In the genomic region with DNA sequence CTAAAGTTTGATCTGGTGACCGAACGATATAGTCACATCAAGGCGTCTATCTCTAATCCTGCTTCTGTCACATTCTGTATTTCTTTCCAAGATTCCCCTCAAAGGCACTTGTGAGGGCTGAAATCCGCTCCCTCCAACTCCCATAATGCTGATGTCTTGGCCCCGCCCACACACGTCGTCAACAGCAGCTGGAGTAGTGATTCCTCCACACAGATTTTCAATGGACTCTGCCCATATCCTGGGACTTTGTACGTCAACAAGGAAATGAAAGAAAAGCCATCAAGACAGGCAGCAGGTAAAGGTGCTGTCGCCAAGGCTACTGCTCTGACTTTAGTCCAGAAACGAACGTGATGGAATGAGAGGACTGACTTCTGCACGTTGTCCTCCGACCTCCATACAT, we compare ENCODE assay signal across 28 mouse cellular contexts. TPM values are rescaled to one million over a fixed set of nuclear protein-coding genes. Genes with fewer than 3 reads are reported as not detected.
DNase-seq lines count a peak whose midpoint lies in the region; ATAC-seq and TF ChIP-seq lines count a peak whose summit lies in the region.
"Had no signal": no experiment of that assay in that cellular context is flagged by ENCODE, and none has a peak within 500 bp of the region (broad histone marks: within the 10 kb centered on the region; RNA-seq: fewer than 3 reads in every experiment).

No protein-coding gene starts in this region.

- DNase-seq in midbrain, embryonic 11.5 days (ENCODE audit: low spot score, missing footprints) = peak; percentile 19
- DNase-seq in midbrain, postnatal 0 days (ENCODE audit: low spot score) = no peak
- peak; percentile 45 for DNase-seq in stomach, postnatal 0 days (ENCODE audit: low spot score)
- DNase-seq in left cerebral cortex, postnatal 10 days (ENCODE audit: extremely low spot score in 1 of 2, low spot score in 2 of 2) = no peak
- DNase-seq: adrenal gland, adult 8-10 months; adrenal gland, postnatal 25 days; cerebellum, adult 11-12 months; cerebellum, adult 8-10 months; cerebellum, postnatal 10 days; cerebellum, postnatal 36 days; gastrocnemius, postnatal 10 days; gastrocnemius, postnatal 36 days; heart, adult 2 months; heart, postnatal 14 days; heart, postnatal 4 days had no signal

- no peaks in the 10 kb centered on the region for H3K27me3 ChIP-seq in midbrain, embryonic 11.5 days (ENCODE audit: control insufficient read depth, insufficient read depth, low read length)
- H3K27me3 ChIP-seq in midbrain, postnatal 0 days (ENCODE audit: insufficient read depth, low read length) = no peaks in the 10 kb centered on the region
- no peaks in the 10 kb centered on the region for H3K27me3 ChIP-seq in intestine, postnatal 0 days (replicated peaks; ENCODE audit: control insufficient read depth, insufficient read depth, low read length)
- no peaks in the 10 kb centered on the region for H3K27me3 ChIP-seq in stomach, postnatal 0 days (ENCODE audit: control insufficient read depth, insufficient read depth, low read length)
- H3K27me3 ChIP-seq: CH12.LX; forebrain, embryonic 13.5 days; heart, embryonic 13.5 days; Patski had no signal

- no peak for TF ChIP-seq CTCF in midbrain, postnatal 0 days (IDR thresholded peaks at IDR 0.05)
- TF ChIP-seq CTCF in intestine, postnatal 0 days (IDR thresholded peaks at IDR 0.05; ENCODE audit: low read depth) = no peak
- TF ChIP-seq CTCF in stomach, postnatal 0 days (IDR thresholded peaks at IDR 0.05; ENCODE audit: low read depth) = no peak

- no peak for ATAC-seq in midbrain, embryonic 11.5 days (ENCODE audit: low FRiP score)
- ATAC-seq in midbrain, postnatal 0 days (ENCODE audit: low FRiP score) = no peak
- peak; percentile 73 for ATAC-seq in intestine, postnatal 0 days
- ATAC-seq in stomach, postnatal 0 days (ENCODE audit: low FRiP score, low TSS enrichment) = peak; percentile 11; the same call in 1 of the 2 replicates
- no peak for ATAC-seq in CD4-positive, CD25-positive, alpha-beta regulatory T cell, adult 4 months
- no peak for ATAC-seq in inflammation-experienced regulatory T-cells, adult 6 months
- ATAC-seq: activated CD4-positive, CD25-positive, alpha-beta regulatory T cell, adult 4 months; forebrain, embryonic 13.5 days; forebrain, embryonic 16.5 days; Patski had no signal

- WGBS in midbrain, embryonic 11.5 days = 88% methylated on average over 13 of the region's 13 CpGs
- WGBS in midbrain, postnatal 0 days = 89% methylated on average over 13 of the region's 13 CpGs
- 54% methylated on average over 13 of the region's 13 CpGs for WGBS in intestine, postnatal 0 days
- 78% methylated on average over 13 of the region's 13 CpGs for WGBS in stomach, postnatal 0 days

- H3K36me3 ChIP-seq in midbrain, embryonic 11.5 days (ENCODE audit: control insufficient read depth, insufficient read depth, low read length) = peaks cover 4% of the 10 kb centered on the region; the same call in 1 of the 2 replicates
- peaks cover 11% of the 10 kb centered on the region; the same call in 1 of the 2 replicates for H3K36me3 ChIP-seq in midbrain, postnatal 0 days (ENCODE audit: insufficient read depth, low read length)
- peaks cover 11% of the 10 kb centered on the region for H3K36me3 ChIP-seq in intestine, postnatal 0 days (ENCODE audit: control insufficient read depth, insufficient read depth)
- H3K36me3 ChIP-seq in stomach, postnatal 0 days (ENCODE audit: control insufficient read depth, insufficient read depth, low read length) = peaks cover 6% of the 10 kb centered on the region; the same call in 1 of the 2 replicates

- no peak overlapping the region for H3K9ac ChIP-seq in midbrain, embryonic 11.5 days (ENCODE audit: low read length)
- H3K9ac ChIP-seq in midbrain, postnatal 0 days (replicated peaks; ENCODE audit: low read length, poor library complexity, severe bottlenecking) = no peak overlapping the region
- H3K9ac ChIP-seq in intestine, postnatal 0 days (ENCODE audit: low read depth, low read length) = no peak overlapping the region
- no peak overlapping the region for H3K9ac ChIP-seq in stomach, postnatal 0 days (ENCODE audit: low read length)
- H3K9ac ChIP-seq: forebrain, embryonic 13.5 days; heart, embryonic 13.5 days; hindbrain, embryonic 14.5 days had no signal

- H3K9me3 ChIP-seq in midbrain, embryonic 11.5 days (ENCODE audit: control insufficient read depth, low read length) = no peaks in the 10 kb centered on the region
- no peaks in the 10 kb centered on the region for H3K9me3 ChIP-seq in midbrain, postnatal 0 days (ENCODE audit: low read length)
- no peaks in the 10 kb centered on the region for H3K9me3 ChIP-seq in intestine, postnatal 0 days (ENCODE audit: control insufficient read depth)
- H3K9me3 ChIP-seq in stomach, postnatal 0 days (ENCODE audit: control insufficient read depth, low read length) = no peaks in the 10 kb centered on the region
- H3K9me3 ChIP-seq: forebrain, embryonic 10.5 days; forebrain, embryonic 13.5 days; G1E; heart, embryonic 10.5 days; heart, embryonic 13.5 days had no signal

- H3K4me3 ChIP-seq in midbrain, embryonic 11.5 days (ENCODE audit: low read depth, low read length) = no peak overlapping the region
- H3K4me3 ChIP-seq in midbrain, postnatal 0 days (ENCODE audit: low read depth, low read length) = no peak overlapping the region
- H3K4me3 ChIP-seq in intestine, postnatal 0 days (ENCODE audit: low read depth, low read length) = no peak overlapping the region
- no peak overlapping the region for H3K4me3 ChIP-seq in stomach, postnatal 0 days (ENCODE audit: low read depth, low read length)
- H3K4me3 ChIP-seq: forebrain, embryonic 10.5 days; forebrain, embryonic 13.5 days; heart, adult 2 months; heart, embryonic 10.5 days; heart, embryonic 13.5 days had no signal

- intact Hi-C loops in left cerebral cortex, postnatal 10 days (cut with DNase I) = no loop called here

- H3K4me1 ChIP-seq in midbrain, embryonic 11.5 days (ENCODE audit: control insufficient read depth, insufficient read depth, low read length) = peaks cover 7% of the 10 kb centered on the region
- H3K4me1 ChIP-seq in midbrain, postnatal 0 days (ENCODE audit: insufficient read depth, low read length) = peaks cover 10% of the 10 kb centered on the region; the same call in 1 of the 2 replicates
- H3K4me1 ChIP-seq in intestine, postnatal 0 days (replicated peaks; ENCODE audit: control insufficient read depth, insufficient read depth, low read length) = peaks cover 5% of the 10 kb centered on the region; the same call in 1 of the 2 replicates
- no peaks in the 10 kb centered on the region for H3K4me1 ChIP-seq in stomach, postnatal 0 days (replicated peaks; ENCODE audit: control insufficient read depth, insufficient read depth)

- TF ChIP-seq EP300 in stomach, postnatal 0 days (optimal IDR thresholded peaks at IDR 0.05) = no peak

- H3K4me2 ChIP-seq in midbrain, embryonic 11.5 days = no peak overlapping the region
- no peak overlapping the region for H3K4me2 ChIP-seq in midbrain, postnatal 0 days (ENCODE audit: low read depth, low read length, poor library complexity, severe bottlenecking)
- H3K4me2 ChIP-seq in intestine, postnatal 0 days (replicated peaks; ENCODE audit: low read depth) = peak overlapping the region; percentile 48
- H3K4me2 ChIP-seq in stomach, postnatal 0 days (replicated peaks; ENCODE audit: low read depth) = no peak overlapping the region
- H3K4me2 ChIP-seq: forebrain, embryonic 13.5 days; heart, embryonic 13.5 days; hindbrain, embryonic 14.5 days had no signal

- H3K27ac ChIP-seq in midbrain, embryonic 11.5 days (ENCODE audit: low read depth, low read length) = no peak overlapping the region
- H3K27ac ChIP-seq in midbrain, postnatal 0 days (ENCODE audit: low read depth, low read length) = no peak overlapping the region
- H3K27ac ChIP-seq in intestine, postnatal 0 days (ENCODE audit: low read depth, low read length) = peak overlapping the region; percentile 70
- no peak overlapping the region for H3K27ac ChIP-seq in stomach, postnatal 0 days (replicated peaks)
- H3K27ac ChIP-seq: forebrain, embryonic 10.5 days; forebrain, embryonic 13.5 days; heart, adult 2 months; heart, embryonic 10.5 days; heart, embryonic 13.5 days; hindbrain, embryonic 14.5 days had no signal

RNA-seq across cellular contexts. Expression of a gene that starts 2.6 kb away (rescaled TPM):
- 37.2 and 39.2 TPM in 2 replicates for polyA plus RNA-seq in midbrain, embryonic 11.5 days (2014; fragmentation: Nextera tagmentation; extraction: Ambion mirVana)
- total RNA-seq in midbrain, postnatal 0 days (2014; rRNA removed) = 32.7 and 39.5 TPM in 2 replicates
- 19.8 and 21.3 TPM in 2 replicates for polyA plus RNA-seq in midbrain, postnatal 0 days (2015; fragmentation: Nextera tagmentation; extraction: Ambion mirVana)
- polyA plus RNA-seq in intestine, postnatal 0 days (2015; fragmentation: Nextera tagmentation; extraction: Ambion mirVana) = 11.7 and 12.6 TPM in 2 replicates
- 5.4 and 7.2 TPM in 2 replicates for polyA plus RNA-seq in stomach, postnatal 0 days (2015; fragmentation: Nextera tagmentation; extraction: Ambion mirVana)
- polyA plus RNA-seq in CD4-positive, CD25-positive, alpha-beta regulatory T cell, adult 4 months (2017; shearing (Covaris generic)) = 10 to 100 TPM; 25.2 to 26.1 TPM
- 10 to 100 TPM; 16.1 to 25.0 (median 19.9) TPM for polyA plus RNA-seq in inflammation-experienced regulatory T-cells, adult 6 months (2017; shearing (Covaris generic))
- 10 to 100 TPM; 13.8 to 16.4 TPM for total RNA-seq in left cerebral cortex, postnatal 10 days (2021)

RNA-seq across cellular contexts. Expression of a gene that starts 22.8 kb away (rescaled TPM):
- 51.7 and 62.1 TPM in 2 replicates for polyA plus RNA-seq in midbrain, embryonic 11.5 days (2014; fragmentation: Nextera tagmentation; extraction: Ambion mirVana)
- 29.6 and 33.5 TPM in 2 replicates for total RNA-seq in midbrain, postnatal 0 days (2014; rRNA removed)
- 44.2 and 46.5 TPM in 2 replicates for polyA plus RNA-seq in midbrain, postnatal 0 days (2015; fragmentation: Nextera tagmentation; extraction: Ambion mirVana)
- polyA plus RNA-seq in intestine, postnatal 0 days (2015; fragmentation: Nextera tagmentation; extraction: Ambion mirVana) = 42.3 and 43.2 TPM in 2 replicates
- polyA plus RNA-seq in stomach, postnatal 0 days (2015; fragmentation: Nextera tagmentation; extraction: Ambion mirVana) = 26.2 and 29.1 TPM in 2 replicates
- 10 to 100 TPM; 27.5 to 31.7 TPM for polyA plus RNA-seq in CD4-positive, CD25-positive, alpha-beta regulatory T cell, adult 4 months (2017; shearing (Covaris generic))
- 10 to 100 TPM; 35.6 to 49.7 (median 40.2) TPM for polyA plus RNA-seq in inflammation-experienced regulatory T-cells, adult 6 months (2017; shearing (Covaris generic))
- total RNA-seq in left cerebral cortex, postnatal 10 days (2021) = 10 to 100 TPM; 31.7 to 33.3 TPM

RNA-seq across cellular contexts. Expression of a gene that starts 22.9 kb away (rescaled TPM):
- polyA plus RNA-seq in midbrain, embryonic 11.5 days (2014; fragmentation: Nextera tagmentation; extraction: Ambion mirVana) = 1.2 TPM in 2 replicates
- 1.7 and 2.0 TPM in 2 replicates for total RNA-seq in midbrain, postnatal 0 days (2014; rRNA removed)
- 2.1 TPM in 2 replicates for polyA plus RNA-seq in midbrain, postnatal 0 days (2015; fragmentation: Nextera tagmentation; extraction: Ambion mirVana)
- 0.37 and 0.38 TPM in 2 replicates for polyA plus RNA-seq in intestine, postnatal 0 days (2015; fragmentation: Nextera tagmentation; extraction: Ambion mirVana)
- polyA plus RNA-seq in stomach, postnatal 0 days (2015; fragmentation: Nextera tagmentation; extraction: Ambion mirVana) = 0.46 and 0.50 TPM in 2 replicates
- polyA plus RNA-seq in CD4-positive, CD25-positive, alpha-beta regulatory T cell, adult 4 months (2017; shearing (Covaris generic)) = 1 to 10 TPM in 1 of 2 experiments, under 1 TPM in 1; 0.31 to 1.1 TPM
- under 1 TPM; 0.50 to 0.62 (median 0.59) TPM for polyA plus RNA-seq in inflammation-experienced regulatory T-cells, adult 6 months (2017; shearing (Covaris generic))
- 1 to 10 TPM; 1.0 to 1.1 TPM for total RNA-seq in left cerebral cortex, postnatal 10 days (2021)

RNA-seq across cellular contexts. Expression of a gene that starts 59.7 kb away (rescaled TPM):
- 33.1 and 38.5 TPM in 2 replicates for polyA plus RNA-seq in midbrain, embryonic 11.5 days (2014; fragmentation: Nextera tagmentation; extraction: Ambion mirVana)
- 22.1 and 27.8 TPM in 2 replicates for total RNA-seq in midbrain, postnatal 0 days (2014; rRNA removed)
- polyA plus RNA-seq in midbrain, postnatal 0 days (2015; fragmentation: Nextera tagmentation; extraction: Ambion mirVana) = 30.9 and 34.8 TPM in 2 replicates
- polyA plus RNA-seq in intestine, postnatal 0 days (2015; fragmentation: Nextera tagmentation; extraction: Ambion mirVana) = 18.6 and 20.3 TPM in 2 replicates
- 16.5 and 16.7 TPM in 2 replicates for polyA plus RNA-seq in stomach, postnatal 0 days (2015; fragmentation: Nextera tagmentation; extraction: Ambion mirVana)
- polyA plus RNA-seq in CD4-positive, CD25-positive, alpha-beta regulatory T cell, adult 4 months (2017; shearing (Covaris generic)) = 1 to 10 TPM; 3.4 to 6.7 TPM
- 1 to 10 TPM; 4.1 to 7.8 (median 5.3) TPM for polyA plus RNA-seq in inflammation-experienced regulatory T-cells, adult 6 months (2017; shearing (Covaris generic))
- total RNA-seq in left cerebral cortex, postnatal 10 days (2021) = 10 to 100 TPM; 17.8 to 18.7 TPM
- polyA plus RNA-seq: G1E had no signal

Comparison
In these comparisons a context has a peak if more than half of its experiments do, and no peak if none do; other contexts are left out.
1. DNase-seq: peak in midbrain, embryonic 11.5 days (single experiment) and stomach, postnatal 0 days (single experiment); none in midbrain, postnatal 0 days (single experiment) and left cerebral cortex, postnatal 10 days (0 of 2).
2. ATAC-seq: peak in intestine, postnatal 0 days (single experiment) and stomach, postnatal 0 days (single experiment); none in midbrain, embryonic 11.5 days (single experiment), midbrain, postnatal 0 days (single experiment), CD4-positive, CD25-positive, alpha-beta regulatory T cell, adult 4 months (single experiment) and inflammation-experienced regulatory T-cells, adult 6 months (single experiment).